Mouse (Mus musculus) kidney, adult 2 months (tissue): Measurements from ENCODE around the gene Csf2ra.

Experiments
- CTCF ChIP-seq: fragments of 200-500 bp; conservative IDR thresholded peaks from 2 replicates; pipeline ENCODE4 v1.5.1; 2011; ENCODE audit warnings: low read depth, mild to moderate bottlenecking, control low read depth, low read length, moderate library complexity, mixed read lengths; ENCODE audit not compliant: insufficient read depth, insufficient read length
- POLR2A ChIP-seq: fragments of 200-500 bp; IDR thresholded peaks from one replicate; pipeline ENCODE4 v1.6.1; 2011; ENCODE audit warnings: low read depth, low read length, control low read depth

GRCm38 (mm10) chr19:61267141-61267540, 38.9 kb upstream of the Csf2ra start:
- TF ChIP-seq CTCF (no peak), POLR2A (no peak)
